Mouse (Mus musculus) stomach, postnatal 0 days (tissue): Measurements from ENCODE around the gene Fam129c.

Experiments used
- CTCF ChIP-seq: IDR thresholded peaks from 2 replicates; pipeline ENCODE4 v1.5.1; 2016; ENCODE audit warnings: antibody characterized with exemption, low read depth, mild to moderate bottlenecking, moderate library complexity
- EP300 ChIP-seq: optimal IDR thresholded peaks from 2 replicates; pipeline ENCODE3; 2016; ENCODE audit warnings: antibody characterized with exemption

DNA sequence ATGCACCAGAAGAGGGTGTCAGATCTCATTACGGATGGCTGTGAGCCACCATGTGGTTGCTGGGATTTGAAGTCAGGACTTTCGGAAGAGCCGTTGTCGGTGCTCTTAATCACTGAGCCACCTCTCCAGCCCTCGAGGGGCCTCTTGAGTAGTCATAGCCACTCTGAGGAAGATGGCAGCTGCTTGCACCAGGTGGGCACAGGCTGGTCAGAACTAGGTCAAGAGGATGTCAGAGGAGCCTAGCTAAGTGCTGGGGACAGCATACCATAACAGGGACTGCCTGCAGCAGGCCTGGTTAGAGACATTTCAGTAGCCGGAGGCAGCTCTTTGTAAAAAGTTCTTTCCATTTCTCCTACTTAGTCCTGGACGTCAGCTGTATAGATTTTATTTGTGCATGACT, 46.7 kb upstream of the Fam129c start:
- TF ChIP-seq EP300 (no peak), CTCF (no peak)
